Mouse (Mus musculus) layer of hippocampus, adult 11-12 months (tissue): ENCODE results near the gene Dazl.

Experiments used
- DNase-seq: peaks from one replicate; pipeline ENCODE4 v3.0.0; 2022; ENCODE audit warnings: low spot score

Dazl gene

DNA sequence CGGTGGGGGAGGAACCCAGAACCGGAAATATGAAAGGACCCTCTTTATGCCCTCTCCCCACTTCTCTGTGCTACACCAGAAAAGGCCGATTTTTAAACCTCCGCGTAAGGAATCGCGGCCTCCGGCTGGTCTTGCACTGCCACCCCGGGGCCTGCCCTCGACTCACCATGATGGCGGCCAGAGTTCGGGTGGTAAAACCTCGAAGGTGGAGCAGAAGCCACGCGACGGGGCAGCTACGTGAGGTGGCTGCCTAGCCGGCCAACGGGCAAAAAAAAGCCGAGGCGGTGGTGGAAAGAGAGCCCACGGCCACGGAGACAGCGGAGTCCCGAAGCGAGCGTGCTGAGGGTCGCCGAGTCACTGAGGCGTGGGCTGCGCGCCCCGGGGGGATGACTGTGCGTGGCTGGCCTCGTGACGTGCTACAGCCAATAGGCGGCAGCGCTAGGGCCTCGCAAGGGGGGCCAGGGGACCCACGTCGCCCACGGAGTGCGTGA, at the start of gene Dazl:
Gene Dazl, minus strand, starts transcription at position 396 of the 491 bp plus-strand sequence.
- DNase-seq: peak; percentile 23

DNA sequence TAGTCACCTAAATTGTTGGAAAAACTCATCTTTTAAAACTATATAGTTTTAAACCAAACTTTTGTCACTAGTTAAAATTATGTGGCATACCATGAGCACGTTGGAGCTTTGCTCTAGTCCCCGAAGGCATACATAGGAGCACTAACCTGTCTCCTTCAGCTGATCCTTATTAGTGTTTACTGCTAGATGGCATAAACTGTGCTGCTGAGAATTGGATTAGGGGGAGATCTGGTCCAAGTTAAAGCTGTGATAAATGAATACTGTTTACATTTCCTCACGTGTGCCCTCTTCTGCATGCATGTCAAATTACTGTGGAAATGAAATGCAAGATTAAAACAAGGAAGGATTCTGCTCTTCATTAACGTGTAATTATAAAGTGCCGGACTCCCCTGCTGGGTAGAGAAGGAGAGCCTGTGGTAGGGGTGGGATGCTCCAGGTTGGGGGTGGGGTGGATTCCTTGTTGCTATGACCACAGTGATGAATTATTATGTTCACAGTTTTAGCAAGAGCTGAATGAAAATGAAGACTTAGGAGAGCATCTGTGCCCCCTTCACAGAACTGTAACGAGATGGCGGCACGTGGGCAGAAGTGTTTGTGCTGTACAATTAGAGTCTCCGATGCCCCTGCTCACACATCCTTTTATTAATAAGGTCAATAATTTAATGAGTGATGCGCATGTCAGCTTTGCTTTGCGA, 48.6 kb upstream of the Dazl start:
- DNase-seq: no peak

DNA sequence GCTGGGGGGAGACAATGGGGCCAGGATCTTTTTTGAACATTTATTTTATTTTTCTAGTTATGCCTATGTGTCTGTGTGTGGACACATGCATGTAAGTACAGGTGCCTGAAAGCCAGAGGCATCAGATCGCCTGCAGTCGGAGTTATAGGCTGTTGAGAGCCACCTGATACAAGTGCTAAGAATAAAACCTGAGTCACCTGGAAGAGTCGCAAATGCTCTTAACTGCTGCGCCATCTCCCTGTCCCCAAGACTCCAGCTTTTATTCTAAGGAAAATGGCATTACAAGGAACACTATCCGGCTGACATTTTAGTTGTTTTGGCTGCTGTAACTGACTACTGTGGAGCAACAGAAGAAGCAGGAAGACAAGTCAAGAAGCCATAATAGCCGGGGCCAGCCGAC, 45.5 kb upstream of the Dazl start:
- DNase-seq: no peak

DNA sequence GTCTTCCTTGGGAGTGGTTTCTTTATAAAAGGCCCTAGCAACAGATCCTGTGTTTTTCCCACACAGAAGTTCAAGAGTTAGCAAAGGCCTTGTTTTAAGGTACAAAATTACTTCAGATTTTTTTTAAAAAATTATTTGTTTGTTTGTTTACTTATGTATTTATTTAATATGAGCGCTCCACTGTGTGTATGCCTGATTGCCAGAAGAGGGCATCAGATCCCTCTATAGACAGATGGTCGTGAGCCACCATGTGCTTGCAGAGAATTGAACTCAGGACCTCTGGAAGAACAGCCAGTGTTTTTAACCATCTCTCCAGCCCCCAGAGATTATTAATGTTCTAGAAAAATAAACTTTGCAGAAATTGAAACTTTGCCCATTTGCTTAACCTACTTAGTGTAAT, 42.3 kb upstream of the Dazl start:
- no peak for DNase-seq

DNA sequence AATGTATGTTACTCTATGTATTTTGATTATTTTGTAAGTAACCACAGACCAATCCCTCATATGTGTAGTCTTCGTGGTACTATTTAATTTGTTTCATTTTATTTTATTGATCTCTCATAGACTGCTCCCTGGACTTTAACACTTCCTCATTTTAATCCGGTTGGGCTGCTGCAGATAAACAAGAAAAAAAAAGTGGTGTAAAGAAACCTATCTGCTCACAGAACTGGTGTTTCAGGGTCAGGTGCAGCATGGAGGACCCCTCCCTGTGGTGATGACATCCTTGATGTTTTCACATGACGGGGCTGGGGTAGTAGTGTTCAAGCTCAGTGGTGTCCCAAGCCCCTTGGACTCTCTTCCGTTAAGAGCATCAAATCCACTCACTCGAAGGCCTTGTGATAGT, 41.3 kb upstream of the Dazl start:
- DNase-seq: no peak

DNA sequence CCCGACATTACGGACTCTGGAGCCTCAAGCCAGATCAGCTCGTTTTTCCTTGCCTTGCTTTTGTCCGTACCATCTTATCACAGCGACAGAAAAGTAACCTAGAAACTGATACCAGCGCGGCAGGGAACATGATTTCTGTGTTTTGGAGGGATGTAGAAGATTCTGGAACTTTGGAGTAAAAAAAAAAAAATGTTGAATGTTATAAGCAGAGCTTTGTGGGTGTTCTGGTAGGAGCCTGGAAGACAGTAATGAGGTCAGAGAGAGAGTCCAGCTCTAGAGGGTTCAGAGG, 38.5 kb upstream of the Dazl start:
- no peak for DNase-seq

DNA sequence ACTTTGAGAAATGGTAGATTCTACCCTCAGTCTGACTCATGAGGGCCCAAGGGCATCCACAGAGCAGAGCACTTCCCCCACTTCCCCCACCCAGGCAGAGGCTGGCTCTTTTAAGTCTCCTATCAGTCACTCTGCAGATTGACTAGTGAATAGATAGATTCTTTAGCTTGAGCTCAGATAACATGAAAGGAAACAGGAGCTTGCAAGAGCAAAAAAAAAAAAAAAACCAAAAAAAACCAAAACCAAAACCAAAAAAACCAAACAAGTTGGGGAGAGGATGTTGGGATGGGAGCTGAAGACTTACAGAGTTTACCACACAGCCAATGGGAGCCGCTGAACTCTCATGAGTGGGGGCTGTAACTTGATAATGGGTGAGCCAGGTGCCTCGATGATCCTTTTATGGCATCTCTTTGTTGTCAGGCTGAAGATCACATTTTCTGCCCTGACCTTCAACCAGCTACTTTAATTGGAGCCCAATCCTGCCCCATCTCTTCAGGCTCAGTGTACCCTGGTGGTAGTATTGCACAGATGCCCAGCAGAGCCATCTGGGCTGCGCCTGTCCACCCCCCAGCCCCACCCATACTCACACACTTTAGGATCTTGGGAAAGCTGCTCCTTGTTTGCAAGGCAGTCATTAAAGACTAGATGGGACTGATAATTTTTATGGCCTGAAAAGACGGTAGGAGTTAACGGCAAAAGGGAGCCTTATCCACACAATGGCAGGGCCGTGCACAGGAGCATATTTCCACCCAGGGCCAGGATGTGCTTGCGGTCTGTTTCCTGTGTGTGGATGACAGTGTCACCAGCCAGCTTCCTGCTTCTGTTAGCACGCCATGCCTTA, 38.0 kb upstream of the Dazl start:
- no peak for DNase-seq

DNA sequence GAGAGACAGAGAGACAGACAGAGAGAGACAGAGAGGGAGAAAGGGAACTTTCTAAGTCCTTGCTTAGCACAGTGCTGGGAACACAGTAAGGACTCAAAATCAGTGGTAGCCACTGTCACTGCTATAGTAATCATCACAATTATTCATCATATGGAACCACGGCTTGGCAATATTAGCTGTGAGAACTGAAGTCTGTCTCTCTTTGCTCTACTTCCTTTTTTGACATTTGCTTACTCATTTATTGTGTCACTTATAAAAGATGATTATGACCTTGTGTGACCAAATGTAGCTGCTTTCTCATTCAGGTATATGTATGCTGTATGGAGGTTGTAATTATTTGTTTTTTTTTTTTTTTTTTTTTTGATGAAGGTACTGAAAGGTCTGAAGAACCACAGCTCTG, 36.8 kb upstream of the Dazl start:
- no peak for DNase-seq

DNA sequence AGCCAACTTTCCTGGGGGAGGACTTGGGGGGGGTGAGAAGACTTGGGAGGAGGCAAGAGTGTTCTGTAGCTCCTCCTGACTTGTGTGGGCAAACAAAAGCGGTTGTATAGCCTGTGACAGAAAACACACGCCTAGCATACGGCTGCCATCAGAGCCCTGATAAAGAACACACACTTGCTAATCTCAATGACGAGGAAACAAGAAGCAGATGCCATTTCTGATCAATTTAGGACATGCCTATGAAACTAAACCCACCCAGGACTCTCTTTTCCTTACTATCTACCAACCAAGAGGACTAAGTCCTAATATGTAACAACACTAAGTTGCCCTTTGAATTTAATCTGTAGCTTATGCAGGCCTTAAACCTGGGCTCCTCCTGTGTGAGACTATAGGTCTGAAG, 31.2 kb upstream of the Dazl start:
- no peak for DNase-seq

DNA sequence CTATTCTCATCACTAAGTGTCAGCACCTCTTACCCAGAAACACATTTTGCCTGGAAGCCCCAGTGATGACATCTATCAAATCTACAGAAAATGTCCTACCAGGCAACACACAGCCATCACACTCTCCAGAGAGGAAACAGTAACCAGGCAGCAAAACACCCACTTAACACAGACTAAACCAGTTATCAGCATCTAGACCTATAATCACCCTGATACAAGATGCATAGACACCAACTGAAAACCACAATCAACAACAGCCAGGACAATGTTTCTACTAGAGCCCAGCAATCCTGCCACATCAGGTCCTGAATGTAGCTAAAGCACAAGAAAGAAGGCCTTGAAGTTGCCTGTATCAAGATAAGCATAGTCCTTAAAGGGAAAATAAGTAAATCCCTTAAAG, 25.4 kb upstream of the Dazl start:
- no peak for DNase-seq

DNA sequence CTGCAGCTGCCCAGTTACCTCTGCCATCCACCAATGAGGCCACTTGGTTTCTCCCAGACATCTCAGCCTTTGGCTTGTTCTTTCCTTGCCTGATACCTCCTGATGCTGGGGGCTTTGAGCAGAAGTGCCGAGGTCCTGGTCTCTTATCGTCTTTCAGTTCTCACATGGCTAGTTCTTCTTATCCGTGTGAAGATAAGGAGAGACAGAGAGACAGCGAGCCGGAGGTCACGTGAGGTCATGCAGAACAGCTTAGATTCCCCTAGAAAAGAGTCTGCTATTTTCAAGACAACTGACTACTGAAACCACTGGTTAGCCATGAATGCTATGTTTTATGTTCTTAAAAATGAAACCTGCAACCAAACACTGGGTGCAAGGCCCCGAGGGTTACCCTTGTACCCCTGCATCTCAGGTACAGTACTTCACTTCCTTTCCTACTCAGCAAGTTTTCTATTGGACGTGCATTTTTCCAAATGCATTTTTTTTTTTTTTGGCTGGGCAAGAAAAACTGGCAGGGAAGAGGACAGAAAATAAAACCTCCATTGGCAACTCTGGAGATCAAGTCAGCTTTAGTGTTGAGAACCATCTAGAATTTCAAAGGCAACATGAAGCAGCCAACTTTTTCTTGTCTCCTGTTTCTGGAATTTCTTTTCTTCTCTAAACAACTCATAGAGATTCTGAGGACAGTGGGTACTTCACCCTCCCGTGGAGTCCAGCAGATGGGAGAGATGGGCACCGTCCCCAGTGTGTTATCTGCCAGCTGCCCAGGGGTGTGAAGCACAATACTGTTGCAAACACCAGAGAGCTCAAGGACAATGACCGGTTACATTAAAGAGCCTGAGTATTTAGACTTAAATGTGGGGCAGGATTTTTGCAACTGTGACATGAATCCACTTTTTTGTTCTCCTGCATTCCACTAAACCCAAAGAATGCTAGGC, 23.0 kb upstream of the Dazl start:
- no peak for DNase-seq

DNA sequence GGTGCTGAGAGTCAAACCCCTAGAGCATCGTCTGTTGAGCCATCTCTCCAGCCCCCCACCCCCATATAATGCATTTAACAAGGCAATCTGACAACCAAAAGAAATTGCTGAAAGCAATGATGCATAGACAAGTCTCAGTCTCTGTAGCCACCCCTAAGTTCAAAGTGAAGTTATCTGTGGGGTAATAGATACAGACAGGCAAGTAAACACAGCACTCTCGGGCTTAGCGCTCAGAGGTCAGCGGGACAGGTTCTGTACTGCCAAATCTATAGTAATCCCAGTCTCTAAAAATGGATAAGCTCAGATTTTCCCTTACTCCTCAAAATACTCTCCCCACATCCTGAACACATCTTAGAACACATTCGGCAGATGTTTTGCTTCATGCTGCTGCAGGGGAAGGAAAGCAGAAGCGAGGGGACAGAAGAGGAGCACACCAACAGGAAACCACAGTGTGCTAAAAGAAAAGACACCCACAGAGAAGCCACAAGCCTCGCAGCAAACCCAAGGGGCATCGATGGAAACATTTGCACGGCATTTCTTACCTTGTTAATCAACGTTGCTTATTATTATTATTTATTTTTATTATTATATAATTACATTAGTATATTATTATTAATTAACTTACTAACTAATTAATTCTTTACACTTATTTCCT, 16.8 kb upstream of the Dazl start:
- DNase-seq: no peak

DNA sequence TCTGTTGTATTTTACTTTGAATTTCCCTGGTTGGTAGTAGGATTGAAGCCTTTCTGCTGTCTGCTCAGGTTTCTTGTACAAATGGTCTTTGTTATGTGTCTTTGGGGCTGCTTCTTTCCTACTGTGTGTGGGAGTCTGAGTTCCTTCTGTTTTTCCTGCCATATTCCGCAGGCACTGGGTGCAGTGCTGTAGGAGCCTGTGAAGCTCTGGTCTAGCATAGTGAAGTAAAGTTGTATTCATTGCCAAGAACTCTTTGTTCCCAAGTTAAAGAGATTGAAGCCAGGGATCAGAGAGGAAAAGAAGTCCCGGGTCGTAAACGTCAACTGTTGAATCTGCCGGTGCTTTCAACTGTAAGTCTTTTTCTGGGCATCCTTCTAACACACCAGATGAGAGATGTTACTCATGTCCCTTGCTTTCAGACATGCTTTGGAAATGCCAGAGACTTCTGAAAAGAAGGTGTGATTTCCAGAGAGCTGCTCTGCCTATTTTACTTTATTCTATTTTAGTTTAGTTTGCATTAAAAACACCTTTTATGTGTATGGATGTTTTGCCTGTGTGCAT, 16.2 kb upstream of the Dazl start:
- DNase-seq: no peak

DNA sequence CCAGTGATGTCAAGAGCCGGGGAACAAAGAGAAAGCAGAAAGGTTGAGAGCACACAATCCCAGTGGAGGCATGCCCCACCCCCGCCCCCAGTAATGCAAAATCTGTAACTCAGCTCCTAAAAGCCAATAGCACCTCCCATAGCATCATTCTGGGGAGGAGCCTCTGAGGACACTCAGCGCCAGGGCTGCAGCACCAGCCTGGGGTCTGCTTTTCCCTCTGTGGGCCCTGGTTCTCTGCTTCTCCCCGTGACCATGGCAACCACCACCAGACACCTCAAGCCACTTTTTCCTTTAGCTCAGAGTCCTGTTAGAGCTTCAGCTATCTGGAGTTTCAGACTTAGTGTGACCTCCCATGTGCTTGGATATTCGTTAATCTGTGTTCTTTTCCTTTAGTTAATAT, 15.4 kb upstream of the Dazl start:
- DNase-seq: no peak

DNA sequence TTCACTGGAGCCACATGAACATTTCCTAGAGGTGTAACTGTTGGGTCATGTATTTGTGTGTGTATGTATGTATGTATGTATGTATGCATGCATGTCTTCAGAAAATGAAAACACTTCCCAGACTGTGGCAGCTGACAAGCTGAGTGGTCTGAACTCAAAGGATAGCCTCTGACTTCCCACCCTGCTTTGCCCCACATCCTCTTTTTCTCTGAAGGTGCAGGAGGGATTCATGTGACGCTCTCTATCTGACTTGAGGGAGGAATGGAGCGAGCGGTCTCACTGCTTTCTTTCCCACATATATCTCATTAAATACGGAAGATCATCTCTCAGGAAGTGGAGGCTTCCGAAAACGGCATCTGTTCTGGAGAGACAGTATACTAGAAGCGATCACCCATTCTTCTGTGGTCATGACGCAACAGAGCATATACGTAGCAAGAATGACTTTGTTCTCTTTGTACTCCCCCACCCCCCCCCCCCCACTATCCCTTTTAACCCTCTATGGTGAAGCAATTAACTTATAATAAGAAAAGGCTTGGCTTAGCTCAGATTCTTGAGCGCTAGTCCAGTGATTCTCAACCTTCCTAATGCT, 14.7 kb upstream of the Dazl start:
- no peak for DNase-seq

DNA sequence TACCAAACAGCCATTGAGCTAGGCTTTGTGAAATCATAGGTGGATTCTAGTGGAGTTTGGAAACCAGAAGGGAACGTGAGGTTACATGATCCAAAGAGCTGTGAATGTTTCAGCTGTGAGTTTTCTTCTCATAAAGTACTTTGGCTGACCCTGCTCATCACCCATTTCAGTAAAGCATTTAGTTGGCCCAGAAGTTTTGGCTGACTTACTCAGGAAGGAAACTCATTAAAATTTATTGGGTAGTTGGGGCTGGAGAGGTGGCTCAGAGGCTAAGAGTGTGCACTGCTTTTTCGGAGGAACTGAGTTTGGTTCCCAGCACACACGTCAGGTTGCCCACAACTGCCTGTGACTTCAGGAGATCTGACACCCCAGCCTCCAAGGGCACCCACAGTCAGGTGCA, 9.4 kb upstream of the Dazl start:
- DNase-seq: no peak

DNA sequence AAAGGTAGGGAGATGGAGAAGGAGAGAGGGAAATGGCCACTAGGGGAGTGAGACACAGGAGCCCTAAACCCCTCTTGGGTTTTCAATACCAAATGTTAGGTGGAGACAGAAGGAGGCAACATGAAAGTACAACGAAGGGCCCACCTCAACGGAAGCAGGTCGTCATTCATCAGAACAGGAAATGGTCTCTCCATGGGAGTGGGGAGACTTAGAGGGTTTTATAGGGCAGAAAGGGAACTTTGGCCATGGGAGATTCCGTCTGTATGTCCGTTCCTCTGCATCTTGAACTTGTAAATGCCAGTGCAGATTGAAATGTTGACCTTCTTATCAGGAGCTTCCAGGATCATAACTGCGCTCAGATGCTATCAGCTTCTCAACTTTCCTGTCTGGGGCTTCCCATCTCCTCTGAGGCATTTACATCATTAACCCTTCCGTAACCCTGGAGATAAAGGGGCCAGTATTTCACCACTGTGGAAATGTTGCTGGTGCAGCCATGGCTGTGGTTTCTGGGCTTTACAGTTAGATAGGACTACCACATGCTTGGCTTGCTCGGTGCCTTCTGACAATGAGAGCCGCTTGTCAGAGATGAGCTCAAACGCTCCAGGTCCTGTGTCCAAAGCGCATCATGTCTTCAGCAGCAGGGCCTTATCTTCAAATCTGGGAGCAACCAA, 6.9 kb upstream of the Dazl start:
- DNase-seq: no peak

DNA sequence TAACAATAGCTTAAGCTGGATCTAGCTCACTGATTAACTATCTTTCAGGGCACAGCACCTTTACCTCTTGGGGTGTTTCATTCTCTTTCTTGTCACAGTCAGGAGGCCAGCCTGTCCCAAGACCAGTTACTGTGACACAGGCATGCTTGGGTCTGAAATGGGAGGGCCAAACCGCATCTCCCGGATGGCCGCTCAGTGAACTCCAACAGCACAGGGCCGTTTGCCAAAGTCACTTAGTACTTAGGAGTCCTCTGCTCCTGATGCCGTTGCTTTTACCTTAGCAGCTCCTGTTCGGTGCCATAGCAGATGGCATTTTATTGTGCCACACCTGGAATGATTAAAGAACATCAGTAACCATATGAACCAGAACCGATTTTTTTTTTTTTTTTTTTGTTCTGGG, 5.4 kb upstream of the Dazl start:
- DNase-seq: no peak

DNA sequence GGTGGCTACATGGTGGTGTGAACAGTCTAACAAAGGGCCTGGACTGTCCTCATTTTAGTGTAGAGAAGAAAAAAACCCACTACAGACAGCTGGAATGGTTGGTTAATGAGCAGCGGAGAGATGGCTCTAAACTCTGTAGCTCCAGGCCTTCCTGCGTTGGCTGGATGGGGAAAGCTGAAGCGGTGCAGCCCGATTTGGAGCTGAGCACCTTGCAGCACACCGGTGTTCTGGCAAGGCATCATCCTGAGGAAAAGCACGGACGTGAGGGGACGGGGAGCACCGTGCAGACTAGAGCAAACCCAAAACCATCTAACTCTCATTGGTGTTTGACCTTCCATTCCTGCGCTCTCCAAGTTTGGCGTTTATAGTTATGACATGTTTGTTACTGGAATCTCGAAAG, 1.3 kb upstream of the Dazl start:
- no peak for DNase-seq

DNA sequence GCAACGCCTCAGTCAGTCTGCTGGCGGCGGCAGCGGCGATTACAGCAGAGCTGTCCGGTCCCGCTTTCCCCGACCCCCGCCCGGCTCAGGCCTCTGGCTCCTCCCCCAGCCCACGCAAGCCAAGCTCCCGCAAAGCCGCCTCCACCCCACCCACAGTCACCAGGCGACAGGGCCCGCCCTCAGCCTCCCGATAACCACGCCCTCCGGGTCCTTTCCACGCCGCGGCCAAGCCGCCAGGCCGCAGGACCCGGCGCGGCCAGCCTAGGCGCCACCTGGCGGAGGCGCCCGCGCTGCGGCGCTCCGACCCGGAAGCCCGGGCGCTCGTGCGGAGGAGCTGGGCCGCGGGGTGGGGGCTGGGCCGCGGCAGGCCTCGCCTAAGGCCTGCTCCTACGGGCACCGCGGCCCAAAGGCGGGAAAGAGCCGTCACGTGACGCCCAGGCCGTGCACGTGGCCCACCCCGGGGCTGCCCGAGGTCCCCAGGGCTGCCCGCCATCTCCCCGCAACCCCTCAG, 720 bp downstream of the Dazl start:
- DNase-seq: peak; percentile 81
